12 mouse cellular contexts compared by ENCODE assay signal in genomic region chr9:58659989-58660388, GRCm38 (mm10).
DNase-seq lines count a peak whose midpoint lies in the region; ATAC-seq and TF ChIP-seq lines count a peak whose summit lies in the region.
"Had no signal": no experiment of that assay in that cellular context is flagged by ENCODE, and none has a peak within 500 bp of the region (broad histone marks: within the 10 kb centered on the region; RNA-seq: fewer than 3 reads in every experiment).

No protein-coding gene starts in this region.

- intact Hi-C loops in heart, postnatal 14 days (cut with DNase I): no loop called here

- no peak; the same call in 1 of the 2 replicates for TF ChIP-seq EP300 in liver, postnatal 0 days (IDR thresholded peaks at IDR 0.05; ENCODE audit: low read depth)

- no peak for DNase-seq in heart, postnatal 14 days
- DNase-seq in G1E (ENCODE audit: low spot score): no peak
- DNase-seq in embryonic facial prominence, embryonic 10.5 days (ENCODE audit: low spot score): no peak
- peak; percentile 49 for DNase-seq in liver, postnatal 0 days
- DNase-seq in gastrocnemius, postnatal 25 days: no peak
- DNase-seq: adrenal gland, adult 2 months; cerebellum, postnatal 36 days had no signal

- TF ChIP-seq CTCF in G1E (IDR thresholded peaks at IDR 0.05; ENCODE audit: low read depth, low read length): no peak
- TF ChIP-seq CTCF in liver, postnatal 0 days (IDR thresholded peaks at IDR 0.05; ENCODE audit: low read depth): no peak

- H3K27ac ChIP-seq in heart, embryonic 15.5 days: peak overlapping the region; percentile 53
- H3K27ac ChIP-seq in embryonic facial prominence, embryonic 10.5 days (replicated peaks): peak overlapping the region; percentile 35; the same call in 1 of the 2 replicates
- H3K27ac ChIP-seq in liver, postnatal 0 days (ENCODE audit: low read depth): peak overlapping the region; percentile 36; the same call in 1 of the 2 replicates
- H3K27ac ChIP-seq: embryonic facial prominence, embryonic 15.5 days; macrophage had no signal

- WGBS in heart, embryonic 15.5 days: 67% methylated on average over 9 of the region's 9 CpGs
- WGBS in embryonic facial prominence, embryonic 10.5 days: 89% methylated on average over 9 of the region's 9 CpGs
- WGBS in liver, postnatal 0 days (ENCODE audit: insufficient replicate concordance): 68% methylated on average over 9 of the region's 9 CpGs

- H3K9me3 ChIP-seq in heart, embryonic 15.5 days (replicated peaks): no peaks in the 10 kb centered on the region
- H3K9me3 ChIP-seq in G1E (replicated peaks): no peaks in the 10 kb centered on the region
- no peaks in the 10 kb centered on the region for H3K9me3 ChIP-seq in embryonic facial prominence, embryonic 10.5 days
- no peaks in the 10 kb centered on the region for H3K9me3 ChIP-seq in liver, postnatal 0 days (ENCODE audit: low read length)
- H3K9me3 ChIP-seq: embryonic facial prominence, embryonic 15.5 days; hindbrain, embryonic 10.5 days had no signal

- H3K4me3 ChIP-seq in heart, embryonic 15.5 days: no peak overlapping the region
- peak overlapping the region; percentile 45; the same call in 1 of the 2 replicates for H3K4me3 ChIP-seq in G1E (ENCODE audit: low read depth, low read length)
- H3K4me3 ChIP-seq in embryonic facial prominence, embryonic 10.5 days: no peak overlapping the region
- no peak overlapping the region for H3K4me3 ChIP-seq in liver, postnatal 0 days (ENCODE audit: low read depth, low read length)
- H3K4me3 ChIP-seq: embryonic facial prominence, embryonic 15.5 days; hindbrain, embryonic 10.5 days had no signal

- H3K27me3 ChIP-seq in heart, embryonic 15.5 days: no peaks in the 10 kb centered on the region
- no peaks in the 10 kb centered on the region for H3K27me3 ChIP-seq in G1E (ENCODE audit: insufficient read depth, low read length)
- no peaks in the 10 kb centered on the region for H3K27me3 ChIP-seq in embryonic facial prominence, embryonic 10.5 days (replicated peaks; ENCODE audit: low read depth, poor library complexity, severe bottlenecking)
- H3K27me3 ChIP-seq in liver, postnatal 0 days (ENCODE audit: insufficient read depth, low read length): no peaks in the 10 kb centered on the region
- H3K27me3 ChIP-seq: embryonic facial prominence, embryonic 15.5 days had no signal

- peaks cover 28% of the 10 kb centered on the region; the same call in 1 of the 2 replicates for H3K36me3 ChIP-seq in heart, embryonic 15.5 days
- H3K36me3 ChIP-seq in G1E (replicated peaks): peaks cover 74% of the 10 kb centered on the region
- H3K36me3 ChIP-seq in embryonic facial prominence, embryonic 10.5 days (replicated peaks): peaks cover 41% of the 10 kb centered on the region
- peaks cover 25% of the 10 kb centered on the region for H3K36me3 ChIP-seq in liver, postnatal 0 days (replicated peaks; ENCODE audit: insufficient read depth, low read length)

- no peak for ATAC-seq in heart, embryonic 15.5 days (replicated peaks; ENCODE audit: insufficient number of reproducible peaks, insufficient read depth, low FRiP score, low read depth)
- no peak for ATAC-seq in G1E (ENCODE audit: extremely low read depth, insufficient number of reproducible peaks, low FRiP score, poor library complexity, severe bottlenecking)
- peak; percentile 38 for ATAC-seq in liver, postnatal 0 days
- no peak for ATAC-seq in frontal cortex, adult (ENCODE audit: low TSS enrichment)

- no peak overlapping the region for H3K4me2 ChIP-seq in heart, embryonic 15.5 days
- H3K4me2 ChIP-seq in liver, postnatal 0 days (ENCODE audit: low read depth, low read length): peak overlapping the region; percentile 38
- H3K4me2 ChIP-seq: embryonic facial prominence, embryonic 15.5 days had no signal

- peaks cover 26% of the 10 kb centered on the region for H3K4me1 ChIP-seq in heart, embryonic 15.5 days (replicated peaks)
- H3K4me1 ChIP-seq in G1E (ENCODE audit: insufficient read depth, low read depth, low read length): peaks cover 73% of the 10 kb centered on the region
- no peaks in the 10 kb centered on the region for H3K4me1 ChIP-seq in embryonic facial prominence, embryonic 10.5 days
- H3K4me1 ChIP-seq in liver, postnatal 0 days (ENCODE audit: insufficient read depth): peaks cover 34% of the 10 kb centered on the region
- H3K4me1 ChIP-seq: embryonic facial prominence, embryonic 15.5 days; hindbrain, embryonic 10.5 days had no signal

- H3K9ac ChIP-seq in heart, embryonic 15.5 days: no peak overlapping the region
- H3K9ac ChIP-seq in liver, postnatal 0 days (replicated peaks): no peak overlapping the region
- H3K9ac ChIP-seq: embryonic facial prominence, embryonic 15.5 days had no signal
